Mouse (Mus musculus) v-Abl transformed pro-B cells (cell line): ENCODE measurements at regions not wholly inside any gene's neighbourhood (a gene's known extent, or its start where the extent isn't known, plus 50 kb on each side); places are given as distances from the start of the nearest gene placed in this dataset.

Source experiments
- in situ Hi-C, 2 experiments: fragments of 400-800 bp; cut with MboI; formaldehyde crosslinking; loops; one replicate each; pipeline ENCODE4 v1.15.1; 2025; ENCODE audit not compliant: unreplicated experiment in 2 of 2

DNA sequence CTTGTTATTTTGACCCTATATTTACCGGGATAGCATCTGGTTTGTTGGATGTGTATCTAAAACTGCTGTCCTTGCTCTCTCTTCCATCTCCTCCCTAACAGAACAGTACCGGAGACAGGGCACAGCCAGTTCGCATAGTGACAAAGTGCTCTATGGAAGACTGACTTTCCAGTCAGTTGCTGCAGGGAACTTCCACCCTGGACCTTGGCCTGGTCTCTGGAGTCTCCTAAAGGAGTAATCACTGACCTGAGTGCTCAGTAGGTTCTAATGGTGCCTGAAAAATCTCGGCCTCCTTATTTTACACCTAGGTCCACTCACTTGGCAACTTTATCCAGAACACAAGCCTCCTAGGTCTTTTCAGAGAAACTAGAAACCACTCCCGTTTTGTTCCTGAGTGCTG, 130.9 kb upstream of the Hmgn3 start:
- in situ Hi-C loops: loop anchor here (10.0 kb wide), 3 partner anchors 87 to 413 kb away; partner anchors contain the start of gene Lca5 (in 1 of the 2)

DNA sequence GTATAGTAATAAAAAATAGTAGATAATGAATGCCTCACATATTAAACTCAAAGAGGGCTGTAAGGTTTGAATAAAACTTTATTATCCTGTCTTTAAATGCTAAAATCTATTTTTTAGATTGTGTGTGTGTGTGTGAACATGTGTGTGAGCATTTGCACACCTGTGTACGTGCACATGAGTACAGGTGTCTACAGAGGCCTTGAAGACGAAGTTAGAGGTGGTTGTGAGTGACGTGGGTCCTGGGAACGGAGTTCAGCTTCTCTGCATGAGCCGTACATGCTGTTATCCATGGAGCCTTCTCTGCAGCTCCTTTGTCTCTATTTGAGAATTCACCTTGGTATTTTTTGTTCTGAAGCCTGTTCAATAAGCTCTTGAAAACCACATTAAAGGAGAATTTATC, 129.8 kb upstream of the Hmgn3 start:
- in situ Hi-C loops: loop anchor here (10.0 kb wide), 3 partner anchors 89 to 411 kb away; partner anchors contain the start of gene Lca5 (in 1 of the 2)

DNA sequence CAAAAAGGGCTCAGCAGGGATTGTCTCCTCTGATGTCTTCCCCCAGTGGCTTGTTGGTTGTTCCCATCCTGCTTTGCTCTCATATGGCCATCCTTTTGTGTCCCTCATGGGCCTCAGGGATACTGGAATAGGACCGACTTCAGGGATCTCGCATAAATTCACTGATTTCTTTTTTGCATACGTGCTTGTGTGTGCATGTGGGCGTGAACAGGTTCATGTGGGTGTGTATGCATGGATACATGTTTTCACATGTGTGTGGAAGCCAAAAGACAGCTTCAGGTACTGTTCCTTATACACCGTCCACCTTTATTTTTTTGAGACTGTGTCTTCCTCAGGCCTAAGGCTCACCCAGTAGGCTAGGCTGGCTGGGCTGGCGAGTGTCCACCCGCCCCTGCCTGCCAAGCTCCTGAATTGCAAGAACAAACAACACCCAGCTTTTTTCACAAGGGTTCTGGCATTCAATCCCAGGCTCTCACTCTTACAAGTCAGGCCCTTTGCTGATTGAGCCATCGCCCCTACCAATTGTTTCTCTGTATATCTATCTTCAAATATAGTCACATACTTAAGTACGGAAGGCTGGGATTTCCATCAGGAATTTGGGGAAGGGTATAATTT, 127.0 kb upstream of the Hmgn3 start:
- in situ Hi-C loops: loop anchor here (5.0 to 25.0 kb wide), 6 partner anchors 91 to 454 kb away; partner anchors contain the start of gene Lca5 (in 1 of the 2)

DNA sequence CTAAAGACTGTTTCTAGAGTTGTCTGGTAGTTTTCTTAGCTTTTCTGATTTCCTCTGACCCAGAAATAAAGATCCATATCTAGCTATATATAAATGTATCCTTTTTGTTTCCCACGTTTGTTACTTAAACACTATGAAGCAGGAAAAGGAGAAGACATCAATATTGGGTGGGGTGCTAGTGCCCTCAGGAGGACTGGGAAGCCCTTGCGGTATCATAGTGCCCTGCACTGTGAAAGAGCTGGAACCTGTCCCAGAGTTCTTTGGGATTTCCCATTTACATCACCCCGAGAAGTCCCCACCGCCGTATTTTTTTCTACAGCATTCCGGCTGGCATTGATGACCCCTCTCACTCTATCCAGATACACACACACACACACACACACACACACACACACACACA, 119.3 kb upstream of the Hmgn3 start:
- in situ Hi-C loops: loop anchor here (10.0 to 25.0 kb wide), 2 partner anchors 303 to 381 kb away; no protein-coding TSS in a partner anchor

DNA sequence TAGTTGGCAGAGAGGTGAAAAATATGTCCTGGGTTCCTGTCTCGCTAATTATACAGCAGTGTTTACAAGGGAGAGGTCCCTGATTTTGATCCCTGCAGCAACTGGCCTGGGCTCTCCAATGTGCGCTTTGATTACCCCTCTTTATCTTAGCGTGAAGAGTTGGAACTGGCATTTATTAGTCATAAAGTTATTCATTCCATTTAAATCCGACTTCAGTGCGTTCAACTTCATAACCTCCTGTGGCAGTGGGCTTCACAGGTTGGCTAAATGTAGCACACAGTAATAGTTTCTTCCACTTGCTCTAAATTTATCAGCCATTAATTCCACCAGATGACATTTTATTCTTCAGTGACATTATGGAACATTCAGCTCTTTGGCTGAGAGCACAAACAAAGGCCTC, 113.0 kb upstream of the Hmgn3 start:
- in situ Hi-C loops: loop anchor here (25.0 kb wide), 1 partner anchor 297 kb away; no protein-coding TSS in a partner anchor

DNA sequence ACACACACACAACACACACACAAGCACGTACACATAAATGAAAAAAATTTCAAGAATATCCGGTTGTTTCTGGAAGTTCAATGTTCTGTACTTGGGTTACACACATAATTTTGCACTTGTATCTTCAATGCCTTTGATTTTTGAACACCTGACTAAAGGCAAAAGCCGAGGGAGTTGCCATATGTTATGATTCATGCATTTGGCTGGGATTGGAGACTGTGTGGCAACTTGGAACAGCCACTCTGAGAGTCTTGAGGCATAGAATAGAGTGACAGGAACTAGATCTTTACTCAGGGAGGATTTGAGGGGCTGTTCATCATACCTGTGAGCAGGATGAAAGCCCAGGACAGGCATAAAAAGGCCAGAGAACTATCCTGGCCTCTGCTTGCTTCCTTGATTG, 112.5 kb upstream of the Hmgn3 start:
- in situ Hi-C loops: loop anchor here (25.0 kb wide), 1 partner anchor 297 kb away; no protein-coding TSS in a partner anchor

DNA sequence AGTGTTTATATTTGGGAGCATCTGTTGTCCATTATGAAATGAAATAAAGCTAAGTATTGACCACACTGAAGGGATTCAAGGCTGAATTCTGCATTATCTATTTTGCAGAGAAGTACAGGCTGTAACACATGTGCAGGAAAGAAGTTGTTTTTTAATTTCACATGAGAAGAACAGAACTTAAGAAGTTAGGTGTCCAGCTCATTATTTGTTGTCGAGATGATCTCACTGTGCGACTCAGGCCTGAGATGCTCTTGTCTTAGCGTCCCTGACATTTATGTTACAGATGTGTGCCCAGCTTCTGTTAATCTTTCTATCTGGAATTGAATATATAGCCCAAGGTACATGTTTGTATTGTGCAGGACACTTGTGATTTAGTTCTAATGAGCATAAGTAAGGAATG, 112.0 kb upstream of the Hmgn3 start:
- in situ Hi-C loops: loop anchor here (25.0 kb wide), 1 partner anchor 296 kb away; no protein-coding TSS in a partner anchor

DNA sequence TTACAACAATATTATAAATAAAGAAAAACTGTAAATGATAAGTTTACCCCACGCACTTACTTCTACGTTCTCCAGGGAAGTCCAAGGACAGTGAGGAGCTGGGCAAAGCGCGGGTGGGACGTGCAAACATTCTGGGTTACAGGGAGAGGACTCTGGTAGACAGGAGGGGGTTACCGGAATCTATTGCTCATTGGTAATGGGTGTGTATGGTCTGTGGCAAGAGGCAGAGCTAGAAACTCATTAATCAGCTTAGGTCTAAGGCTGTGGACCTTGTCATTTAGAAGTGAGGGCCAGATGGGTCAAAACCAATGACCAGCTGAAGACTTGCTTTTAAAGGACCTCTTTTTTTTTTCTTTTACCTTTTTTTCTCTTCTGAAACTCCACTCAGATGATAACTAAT, 107.9 kb upstream of the Hmgn3 start:
- in situ Hi-C loops: loop anchor here (25.0 kb wide), 1 partner anchor 292 kb away; no protein-coding TSS in a partner anchor

DNA sequence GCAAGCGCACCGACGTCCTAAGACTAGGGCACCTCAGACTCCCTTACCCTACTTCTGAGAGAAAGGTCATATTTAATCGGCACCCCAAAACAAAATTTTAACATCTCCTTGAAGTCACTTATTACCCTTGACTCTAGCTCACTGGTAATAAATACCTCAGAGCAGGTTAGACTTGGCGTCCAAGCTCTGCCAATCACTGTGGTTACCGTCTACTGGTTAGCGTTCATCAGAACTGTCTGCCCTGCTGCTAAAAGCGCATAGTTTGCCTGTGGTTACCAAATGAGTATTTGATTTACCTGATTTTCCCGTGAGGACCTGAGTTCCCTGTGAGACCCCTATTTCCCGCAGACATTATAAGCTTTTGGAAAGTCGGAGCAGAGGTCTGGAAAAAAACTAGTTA, 107.3 kb upstream of the Hmgn3 start:
- in situ Hi-C loops: loop anchor here (25.0 kb wide), 1 partner anchor 291 kb away; no protein-coding TSS in a partner anchor

DNA sequence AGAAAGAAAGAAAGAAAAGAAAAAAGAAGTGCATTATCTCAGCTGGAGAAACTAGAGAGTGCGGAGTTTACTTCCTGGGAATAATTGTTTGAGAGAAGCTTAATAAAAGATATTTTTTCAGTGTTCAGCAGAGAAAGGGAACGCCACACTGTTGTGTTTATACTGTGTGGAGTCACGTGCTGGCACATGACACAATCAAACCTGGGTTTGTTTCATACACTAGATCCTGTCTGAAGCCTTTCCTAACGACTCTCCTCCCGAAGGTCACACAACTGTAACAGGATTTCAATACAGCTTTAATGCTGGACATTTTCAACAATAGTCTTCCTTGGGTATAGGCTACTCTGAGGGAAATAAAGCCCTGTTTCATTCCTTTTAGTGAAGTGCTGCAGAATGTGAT, 105.3 kb upstream of the Hmgn3 start:
- in situ Hi-C loops: loop anchor here (25.0 kb wide), 1 partner anchor 289 kb away; no protein-coding TSS in a partner anchor

DNA sequence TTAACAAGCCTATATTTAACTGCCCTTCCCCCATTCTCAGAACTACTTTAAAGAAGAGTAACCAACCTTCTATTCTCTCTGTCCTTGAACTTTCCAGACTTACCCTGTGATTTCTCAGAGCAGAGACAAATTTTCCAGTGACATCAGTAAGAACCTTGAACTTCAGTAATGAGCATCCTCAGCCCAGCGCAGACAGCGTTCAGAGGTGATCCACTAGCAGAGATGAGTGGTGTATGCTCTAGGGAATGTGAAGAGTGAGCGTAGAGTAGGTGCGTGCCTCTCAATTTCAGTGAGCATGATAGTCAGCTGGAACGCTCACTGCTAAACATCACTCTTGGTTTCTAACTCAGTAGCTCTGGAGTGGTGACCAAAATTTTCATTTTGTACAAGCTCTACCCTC, 103.4 kb upstream of the Hmgn3 start:
- in situ Hi-C loops: loop anchor here (25.0 kb wide), 1 partner anchor 288 kb away; no protein-coding TSS in a partner anchor

DNA sequence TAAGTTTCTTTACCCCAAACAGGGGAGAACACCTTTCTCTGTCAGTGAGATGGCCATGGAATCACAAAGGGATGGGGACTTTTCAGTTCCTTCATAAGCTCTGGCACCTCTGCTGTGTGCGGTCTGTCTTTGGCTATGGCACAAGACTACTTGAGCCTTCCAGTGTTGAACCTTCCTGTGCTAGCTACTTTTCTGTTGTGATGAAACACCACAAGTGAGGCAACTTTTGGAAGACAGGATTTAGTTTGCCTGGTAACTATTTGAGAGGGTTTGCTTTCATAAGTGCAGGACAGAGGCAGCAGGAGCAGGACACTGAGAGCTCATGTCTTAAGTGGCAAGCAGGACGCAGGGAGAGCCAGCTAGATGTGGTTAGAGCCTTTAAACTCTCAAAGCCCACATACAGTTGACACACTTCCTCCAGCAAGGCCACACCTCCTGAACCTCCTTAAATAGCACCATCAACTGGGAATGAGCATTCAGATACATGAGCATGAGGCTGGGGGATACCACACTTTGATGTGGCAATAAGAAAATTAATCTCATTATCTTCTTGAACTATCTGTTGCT, 101.8 kb upstream of the Hmgn3 start:
- in situ Hi-C loops: no loop called here

DNA sequence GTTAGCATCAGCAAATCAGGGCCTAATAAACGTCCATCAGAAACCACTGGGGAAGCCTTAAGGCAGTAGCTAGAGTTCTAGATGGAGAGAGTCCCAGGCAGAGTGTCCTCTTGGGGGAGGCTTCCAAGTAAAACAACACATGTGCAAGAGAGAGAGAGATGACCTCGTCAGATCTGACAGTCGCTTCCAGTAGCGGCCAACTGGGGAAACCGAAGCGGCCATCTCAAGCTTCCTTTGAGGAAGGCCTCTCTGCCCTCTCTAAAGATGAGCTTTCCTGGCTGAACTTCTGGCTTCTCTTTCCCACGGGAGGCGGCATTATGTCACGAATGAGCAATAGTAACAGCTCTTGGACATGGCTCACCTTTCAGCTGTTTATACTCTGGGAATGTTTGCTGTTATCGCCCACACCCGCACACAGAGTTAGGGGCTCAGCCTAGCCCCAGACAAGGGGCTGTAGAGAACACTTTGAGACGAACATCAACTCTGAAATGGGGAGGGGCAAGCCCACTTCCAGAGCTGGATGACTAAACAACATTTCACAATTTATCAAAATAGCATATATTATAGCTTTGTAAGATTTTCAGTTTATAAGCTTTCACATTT, 100.7 kb upstream of the Hmgn3 start:
- in situ Hi-C loops: no loop called here

DNA sequence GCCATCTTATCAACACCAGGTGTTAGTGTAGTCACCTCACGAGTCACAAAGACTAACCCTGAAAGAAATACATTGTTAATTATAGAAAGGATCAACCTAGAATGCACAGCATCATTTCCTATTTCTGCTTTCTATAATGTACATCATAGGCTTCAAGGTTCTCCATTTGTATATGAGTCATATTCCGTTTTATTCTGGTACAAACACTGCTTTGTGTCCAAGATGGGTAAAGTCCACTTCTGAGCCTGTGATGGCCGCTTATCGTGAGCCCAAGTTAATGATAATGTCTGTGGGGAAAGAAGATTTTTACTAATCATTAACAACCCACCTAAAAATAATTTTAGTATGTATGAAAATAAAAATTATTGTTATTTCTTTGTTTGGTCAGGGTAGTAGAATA, 94.6 kb upstream of the Hmgn3 start:
- in situ Hi-C loops: no loop called here

DNA sequence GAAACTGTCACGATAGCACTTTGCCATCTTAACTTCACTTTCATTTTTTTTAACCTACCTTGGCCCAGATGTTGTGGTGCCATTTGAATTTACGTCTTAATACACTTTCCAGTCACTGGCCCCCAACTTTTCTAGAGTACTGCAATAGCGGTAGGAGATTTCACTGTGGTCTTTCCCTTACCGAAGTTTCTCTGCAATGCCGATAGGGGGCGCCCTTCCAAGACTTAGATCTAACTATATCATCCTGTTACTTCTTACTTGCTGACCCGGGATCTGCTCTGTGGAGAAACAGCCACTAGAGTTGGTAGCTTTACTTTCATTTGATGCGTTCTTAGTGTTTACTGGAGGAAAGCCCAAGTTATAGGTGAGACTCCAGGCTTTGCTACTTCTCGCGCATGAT, 92.6 kb upstream of the Hmgn3 start:
- in situ Hi-C loops: no loop called here

DNA sequence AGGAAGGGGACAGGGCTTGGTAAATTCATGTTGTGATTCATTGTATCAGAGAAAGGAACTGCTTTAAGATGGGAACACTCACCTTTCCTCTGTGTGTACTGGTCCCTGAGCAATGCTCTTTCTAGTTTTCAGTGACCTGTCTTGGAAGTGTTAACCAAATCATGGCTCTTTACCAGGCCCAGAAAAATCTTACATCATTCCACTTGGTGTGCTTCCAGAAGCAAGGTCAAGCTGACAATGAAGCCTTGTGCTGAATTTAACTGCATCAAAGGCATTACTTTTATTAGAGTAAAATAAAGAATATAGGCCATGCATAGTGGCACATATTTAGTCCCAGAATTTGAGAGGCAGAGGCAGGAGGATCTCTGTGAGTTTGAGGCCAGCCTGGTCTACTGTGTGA, 75.4 kb upstream of the Hmgn3 start:
- in situ Hi-C loops: no loop called here

DNA sequence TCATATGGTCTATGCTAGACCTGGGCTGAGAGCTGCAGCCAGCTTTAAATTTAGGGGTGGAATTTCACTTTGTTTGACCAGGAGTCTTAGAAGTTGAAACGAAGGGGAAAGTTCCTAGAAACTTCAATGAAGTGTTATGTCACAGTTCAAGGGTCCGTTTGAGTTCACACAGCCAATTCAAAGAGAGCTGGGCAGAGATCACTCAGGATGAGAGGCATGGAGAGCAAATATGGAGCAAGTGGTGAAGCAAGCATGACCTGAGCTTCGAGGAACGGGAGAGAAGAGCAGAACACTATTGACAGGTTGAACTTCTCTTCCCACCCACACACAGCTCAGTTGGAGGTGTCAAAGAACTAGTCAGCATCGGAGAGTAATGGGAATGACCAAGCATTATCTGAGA, 56.1 kb upstream of the Hmgn3 start:
- in situ Hi-C loops: no loop called here

DNA sequence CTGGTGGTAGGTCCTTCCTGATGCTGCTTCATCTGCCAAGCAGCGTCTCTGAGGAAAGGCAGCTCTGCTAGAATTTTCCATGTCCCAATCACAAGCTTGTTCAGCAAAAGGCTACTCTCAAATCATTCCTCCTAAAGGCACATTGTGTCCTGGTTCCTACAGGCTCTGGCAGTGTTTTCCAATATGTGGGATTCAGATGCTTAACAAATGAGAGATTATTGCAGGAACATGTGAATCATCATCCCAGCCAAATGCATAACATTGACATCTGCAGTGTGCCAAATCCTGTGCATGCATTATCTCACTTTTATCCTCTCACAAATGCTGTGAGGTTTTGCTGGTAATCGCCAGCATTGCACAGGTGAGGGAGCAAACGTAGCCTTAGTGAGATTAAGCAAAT, 53.3 kb upstream of the Hmgn3 start:
- in situ Hi-C loops: no loop called here

DNA sequence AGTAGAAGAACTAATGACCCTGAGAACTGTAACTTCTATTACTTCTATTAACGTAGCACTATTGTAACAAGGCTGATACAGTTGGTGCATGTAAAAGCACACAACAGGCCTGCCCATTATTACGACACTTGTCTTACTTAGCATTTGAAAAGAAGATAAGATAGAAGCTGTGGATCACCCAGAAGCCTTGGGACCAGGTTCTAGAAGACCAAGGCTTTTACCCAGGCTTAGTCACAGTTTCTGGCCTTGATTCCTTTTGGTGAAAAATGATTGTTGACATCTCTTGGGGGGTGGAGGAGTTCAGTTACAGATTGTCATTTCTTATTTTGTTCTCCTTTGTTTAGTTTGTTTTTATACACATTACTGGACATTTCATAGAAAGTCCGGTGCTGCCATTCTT, 52.7 kb upstream of the Hmgn3 start:
- in situ Hi-C loops: no loop called here

DNA sequence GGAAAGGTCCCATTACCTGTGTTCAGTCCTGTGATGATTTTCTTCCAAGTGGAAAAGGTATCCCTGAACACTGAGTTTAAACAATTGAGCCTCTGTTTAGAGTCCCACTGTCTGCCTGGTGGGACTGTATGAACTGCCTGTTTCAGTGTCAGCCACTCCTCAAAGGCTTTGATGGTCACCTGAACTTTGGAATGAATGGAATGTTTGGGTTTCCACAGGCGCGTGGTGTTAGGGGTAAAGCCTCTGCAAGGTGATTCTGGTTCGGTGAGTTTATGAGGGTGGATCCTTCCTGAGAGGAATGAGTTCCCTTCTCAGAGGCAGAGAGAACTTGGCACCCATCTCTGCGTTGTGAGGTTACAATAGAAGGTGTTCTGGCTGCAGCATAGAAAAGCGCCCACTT, 50.5 kb upstream of the Hmgn3 start:
- in situ Hi-C loops: no loop called here
